Mouse (Mus musculus): ENCODE results near the gene Cd300ld3. TPM values are rescaled to one million over a fixed set of nuclear protein-coding genes. Genes with fewer than 3 reads are reported as not detected.

Gene Cd300ld3
- not detected in 2 replicates for polyA plus RNA-seq (2015; fragmentation: Nextera tagmentation; extraction: Ambion mirVana)

DNA sequence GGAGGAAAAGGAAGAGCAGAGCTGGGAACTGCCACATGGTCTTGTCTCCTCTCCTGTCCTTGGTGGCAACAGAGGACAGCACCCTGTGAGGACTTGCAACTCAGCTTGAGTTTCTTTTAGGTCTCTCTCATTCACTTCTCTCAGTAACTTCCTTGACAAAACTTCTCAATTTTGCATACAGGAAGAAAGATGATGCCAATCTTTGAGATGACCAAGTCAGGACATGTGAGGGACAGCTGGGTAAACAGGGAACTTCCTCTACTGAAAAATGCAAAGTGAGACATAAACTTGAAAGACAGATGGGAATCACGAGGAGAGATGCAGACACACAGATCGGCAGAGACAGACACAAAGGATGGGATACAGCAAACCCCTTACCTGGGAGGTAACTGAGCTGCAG is at the start of gene Cd300ld3:
Cd300ld3 (minus strand) TSS at position 151 of the 400 bp plus-strand sequence.
- Histone ChIP-seq H3K9me3 (ENCODE audit: low read length) (no peaks in the 10 kb centered on the region), H3K27me3 (ENCODE audit: insufficient read depth, low read length) (no peaks in the 10 kb centered on the region), H3K4me3 (ENCODE audit: low read depth, low read length) (no peak within 1 kb of the TSS), H3K36me3 (replicated peaks; ENCODE audit: insufficient read depth, low read length) (no peaks in the 10 kb centered on the region), H3K4me1 (ENCODE audit: insufficient read depth) (no peaks in the 10 kb centered on the region), H3K4me2 (ENCODE audit: low read depth, low read length) (no peak within 1 kb of the TSS), H3K27ac (ENCODE audit: low read depth) (no peak within 1 kb of the TSS), H3K9ac (replicated peaks) (no peak within 1 kb of the TSS)
- DNase-seq (no peak), ATAC-seq (no peak)
- 48% methylated on average over 2 of the region's 2 CpGs for WGBS (ENCODE audit: insufficient replicate concordance)
- TF ChIP-seq EP300 (IDR thresholded peaks at IDR 0.05; ENCODE audit: low read depth) (no peak), CTCF (IDR thresholded peaks at IDR 0.05; ENCODE audit: low read depth) (no peak)

DNA sequence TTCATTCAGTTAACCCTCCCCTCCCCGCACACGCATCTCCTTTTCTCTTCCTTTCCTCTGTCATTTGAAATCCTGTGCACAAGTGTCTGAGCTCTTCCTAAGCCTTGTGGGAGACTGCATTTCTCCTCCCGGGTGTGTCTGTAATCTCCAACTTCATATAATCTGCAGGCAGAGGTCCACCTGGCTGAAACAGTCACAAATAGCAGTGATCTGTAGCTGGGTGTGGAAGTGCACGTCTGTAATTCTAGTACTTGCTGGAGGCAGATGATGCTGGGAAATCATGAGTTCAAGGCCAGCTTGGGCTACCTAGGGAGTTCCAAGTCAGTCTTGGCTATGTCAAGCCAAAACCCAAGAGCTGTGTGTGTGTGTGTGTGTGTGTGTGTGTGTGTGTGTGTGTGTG is 43.9 kb upstream of the Cd300ld3 start:
- ATAC-seq, result no peak
- WGBS (ENCODE audit: insufficient replicate concordance), result 20% methylated on average over 4 of the region's 4 CpGs
- no peak overlapping the region for H3K9ac ChIP-seq (replicated peaks)
- no peak for DNase-seq
- H3K4me1 ChIP-seq (ENCODE audit: insufficient read depth), result peaks cover 4% of the 10 kb centered on the region; the same call in 1 of the 2 replicates
- no peaks in the 10 kb centered on the region for H3K36me3 ChIP-seq (replicated peaks; ENCODE audit: insufficient read depth, low read length)
- TF ChIP-seq EP300 (IDR thresholded peaks at IDR 0.05; ENCODE audit: low read depth) (no peak), CTCF (IDR thresholded peaks at IDR 0.05; ENCODE audit: low read depth) (no peak)
- H3K27ac ChIP-seq (ENCODE audit: low read depth), result no peak overlapping the region
- peaks cover 9% of the 10 kb centered on the region; the same call in 1 of the 2 replicates for H3K9me3 ChIP-seq (ENCODE audit: low read length)
- H3K4me2 ChIP-seq (ENCODE audit: low read depth, low read length), result no peak overlapping the region
- peaks cover 22% of the 10 kb centered on the region for H3K27me3 ChIP-seq (ENCODE audit: insufficient read depth, low read length)
- H3K4me3 ChIP-seq (ENCODE audit: low read depth, low read length), result no peak overlapping the region

DNA sequence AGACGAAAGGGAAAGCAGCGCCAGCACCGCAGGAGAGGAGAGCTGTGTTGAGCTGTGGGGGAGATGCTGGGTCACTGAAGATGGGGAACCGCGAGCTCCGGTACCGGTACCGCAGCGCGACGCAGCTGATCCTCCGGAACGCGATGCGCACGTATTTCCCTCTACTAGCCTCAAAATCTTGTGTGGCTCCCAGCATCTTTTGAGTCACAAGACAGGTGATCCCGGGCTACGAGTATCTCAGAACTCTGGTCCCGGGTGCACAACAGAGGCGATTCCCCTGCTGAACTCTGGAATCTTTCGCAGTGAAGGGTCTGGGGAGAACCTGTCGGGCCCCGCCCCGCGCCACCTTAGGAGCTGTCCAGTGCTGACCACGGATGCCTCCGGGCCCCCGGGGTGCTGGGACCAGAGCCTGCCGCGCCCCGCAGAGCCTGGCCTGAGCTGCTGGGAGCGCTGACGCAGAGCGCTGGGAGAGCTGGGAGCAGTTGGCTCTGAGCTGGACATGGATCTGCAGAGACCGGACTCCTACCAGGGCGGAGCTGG is 43.2 kb upstream of the Cd300ld3 start, which contains the start of gene Rab37:
Rab37 (plus strand) TSS at position 70 of the 540 bp plus-strand sequence.
- WGBS (ENCODE audit: insufficient replicate concordance), result 3% methylated on average over 36 of the region's 36 CpGs
- no peak within 1 kb of the TSS for H3K9ac ChIP-seq (replicated peaks)
- peaks cover 4% of the 10 kb centered on the region; the same call in 1 of the 2 replicates for H3K4me1 ChIP-seq (ENCODE audit: insufficient read depth)
- H3K36me3 ChIP-seq (replicated peaks; ENCODE audit: insufficient read depth, low read length), result no peaks in the 10 kb centered on the region
- TF ChIP-seq EP300 (IDR thresholded peaks at IDR 0.05; ENCODE audit: low read depth) (no peak), CTCF (IDR thresholded peaks at IDR 0.05; ENCODE audit: low read depth) (no peak)
- no peak within 1 kb of the TSS for H3K4me3 ChIP-seq (ENCODE audit: low read depth, low read length)
- H3K27me3 ChIP-seq (ENCODE audit: insufficient read depth, low read length), result peaks cover 22% of the 10 kb centered on the region
- no peak within 1 kb of the TSS for H3K4me2 ChIP-seq (ENCODE audit: low read depth, low read length)
- peaks cover 9% of the 10 kb centered on the region; the same call in 1 of the 2 replicates for H3K9me3 ChIP-seq (ENCODE audit: low read length)
- no peak within 1 kb of the TSS for H3K27ac ChIP-seq (ENCODE audit: low read depth)
- DNase-seq, result peak; percentile 39
- ATAC-seq, result no peak

DNA sequence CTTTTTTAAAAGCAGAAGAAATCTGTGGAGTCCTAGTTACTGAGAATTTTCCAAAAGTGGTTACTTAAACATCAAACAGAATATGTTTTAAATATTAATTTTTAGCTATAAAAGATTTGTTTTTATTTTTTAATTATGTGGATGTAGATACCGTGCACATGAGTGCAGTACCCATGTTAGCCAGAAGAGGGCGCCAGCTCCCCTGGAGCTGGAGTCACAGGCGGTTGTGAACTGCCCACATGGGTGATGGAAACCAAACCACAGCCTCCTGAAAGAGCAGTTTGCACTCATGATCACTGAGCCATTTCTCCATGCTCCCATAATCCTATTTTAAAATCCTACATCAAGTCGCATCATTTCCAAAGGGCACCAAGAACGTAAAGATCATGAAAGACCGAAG is 41.6 kb upstream of the Cd300ld3 start:
- no peak for TF ChIP-seq EP300 (IDR thresholded peaks at IDR 0.05; ENCODE audit: low read depth)
- TF ChIP-seq CTCF (IDR thresholded peaks at IDR 0.05; ENCODE audit: low read depth), result peak; percentile 73
- Histone ChIP-seq H3K36me3 (replicated peaks; ENCODE audit: insufficient read depth, low read length) (no peaks in the 10 kb centered on the region), H3K27ac (ENCODE audit: low read depth) (no peak overlapping the region), H3K9ac (replicated peaks) (no peak overlapping the region), H3K9me3 (ENCODE audit: low read length) (peaks cover 9% of the 10 kb centered on the region; the same call in 1 of the 2 replicates), H3K4me3 (ENCODE audit: low read depth, low read length) (no peak overlapping the region), H3K4me1 (ENCODE audit: insufficient read depth) (peaks cover 4% of the 10 kb centered on the region; the same call in 1 of the 2 replicates), H3K4me2 (ENCODE audit: low read depth, low read length) (no peak overlapping the region), H3K27me3 (ENCODE audit: insufficient read depth, low read length) (peaks cover 22% of the 10 kb centered on the region)
- no peak for DNase-seq
- WGBS (ENCODE audit: insufficient replicate concordance), result 63% methylated on average over 6 of the region's 6 CpGs
- no peak for ATAC-seq

DNA sequence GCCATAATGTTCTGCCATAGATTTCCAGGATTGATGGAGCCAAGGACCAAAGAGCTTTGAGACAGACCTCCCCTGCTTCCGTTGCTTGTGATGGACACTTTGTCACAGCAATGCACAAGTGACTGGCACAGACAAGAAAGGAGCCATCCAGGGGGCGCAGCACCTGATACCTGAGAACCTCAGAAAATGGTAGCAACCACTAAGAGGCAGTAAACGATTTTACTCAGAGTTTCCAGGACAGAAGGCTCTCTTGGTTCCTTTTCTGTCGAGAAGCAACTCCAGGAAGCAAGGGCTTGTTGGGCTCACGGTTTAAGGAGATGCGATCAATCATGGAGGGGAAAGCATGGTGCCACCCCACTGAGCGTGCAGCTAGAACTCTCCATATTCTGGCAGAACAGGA is 38.0 kb upstream of the Cd300ld3 start:
- H3K36me3 ChIP-seq (replicated peaks; ENCODE audit: insufficient read depth, low read length), result no peaks in the 10 kb centered on the region
- 54% methylated on average over 7 of the region's 7 CpGs for WGBS (ENCODE audit: insufficient replicate concordance)
- no peaks in the 10 kb centered on the region for H3K4me1 ChIP-seq (ENCODE audit: insufficient read depth)
- no peak overlapping the region for H3K4me3 ChIP-seq (ENCODE audit: low read depth, low read length)
- no peak for ATAC-seq
- no peak overlapping the region for H3K9ac ChIP-seq (replicated peaks)
- peaks cover 14% of the 10 kb centered on the region for H3K27me3 ChIP-seq (ENCODE audit: insufficient read depth, low read length)
- H3K27ac ChIP-seq (ENCODE audit: low read depth), result no peak overlapping the region
- H3K9me3 ChIP-seq (ENCODE audit: low read length), result peaks cover 6% of the 10 kb centered on the region; the same call in 1 of the 2 replicates
- TF ChIP-seq EP300 (IDR thresholded peaks at IDR 0.05; ENCODE audit: low read depth) (no peak), CTCF (IDR thresholded peaks at IDR 0.05; ENCODE audit: low read depth) (no peak)
- DNase-seq, result no peak
- no peak overlapping the region for H3K4me2 ChIP-seq (ENCODE audit: low read depth, low read length)

DNA sequence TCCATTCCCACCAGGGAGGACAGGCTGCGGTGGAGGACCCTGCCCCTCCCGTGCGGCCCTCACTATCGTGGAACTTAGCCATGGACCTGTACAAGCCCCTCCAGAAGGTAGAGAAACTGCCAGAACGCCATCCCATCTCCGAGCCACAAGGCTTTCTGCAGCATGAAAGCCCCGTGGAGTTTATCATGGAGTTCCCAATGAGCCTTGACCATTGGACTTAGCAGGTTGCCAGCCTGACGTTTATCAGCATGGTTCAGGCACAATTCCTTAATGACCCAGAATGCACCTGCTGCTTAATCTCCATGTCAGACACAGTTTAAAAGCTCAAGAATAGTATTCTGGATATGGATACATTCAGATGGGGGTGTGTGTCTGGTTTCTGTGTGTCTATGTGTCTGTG is 36.9 kb upstream of the Cd300ld3 start:
- Histone ChIP-seq H3K4me3 (ENCODE audit: low read depth, low read length) (no peak overlapping the region), H3K27ac (ENCODE audit: low read depth) (no peak overlapping the region), H3K9me3 (ENCODE audit: low read length) (peaks cover 3% of the 10 kb centered on the region; the same call in 1 of the 2 replicates), H3K27me3 (ENCODE audit: insufficient read depth, low read length) (peaks cover 3% of the 10 kb centered on the region; the same call in 1 of the 2 replicates), H3K4me1 (ENCODE audit: insufficient read depth) (no peaks in the 10 kb centered on the region), H3K4me2 (ENCODE audit: low read depth, low read length) (no peak overlapping the region), H3K9ac (replicated peaks) (no peak overlapping the region), H3K36me3 (replicated peaks; ENCODE audit: insufficient read depth, low read length) (no peaks in the 10 kb centered on the region)
- TF ChIP-seq CTCF (IDR thresholded peaks at IDR 0.05; ENCODE audit: low read depth), result no peak
- no peak for TF ChIP-seq EP300 (IDR thresholded peaks at IDR 0.05; ENCODE audit: low read depth)
- 65% methylated on average over 8 of the region's 8 CpGs for WGBS (ENCODE audit: insufficient replicate concordance)
- ATAC-seq, result no peak
- DNase-seq, result no peak

All from liver, postnatal 0 days (tissue).